Mouse (Mus musculus) forebrain, embryonic 11.5 days (tissue): ENCODE results near the gene 9130023H24Rik. TPM values are rescaled to one million over a fixed set of nuclear protein-coding genes. Genes with fewer than 3 reads are reported as not detected.

Experiments used
- ATAC-seq: fragments of 200-750 bp; cut with Nextera tagmentation; replicated peaks from 2 replicates; pipeline ENCODE4 v1.8.0; 2017; ENCODE audit warnings: moderate TSS enrichment; ENCODE audit not compliant: low FRiP score
- DNase-seq: peaks from one replicate; pipeline ENCODE4 v3.0.0-alpha.2; 2017; ENCODE audit warnings: low spot score
- H3K27ac ChIP-seq: fragments of 300-500 bp; sonication (generic); 2 replicates; pipeline ENCODE4 v1.5.1; 2014; ENCODE audit warnings: low read depth, low read length
- H3K27me3 ChIP-seq: fragments of 300-500 bp; sonication (generic); 2 replicates; pipeline ENCODE4 v1.6.1; 2014; ENCODE audit warnings: mild to moderate bottlenecking, low read length, mixed read lengths; ENCODE audit not compliant: control insufficient read depth, insufficient read depth
- H3K36me3 ChIP-seq: fragments of 300-500 bp; sonication (generic); 2 replicates; pipeline ENCODE4 v1.6.1; 2014; ENCODE audit warnings: mild to moderate bottlenecking, low read length, moderate library complexity, mixed read lengths; ENCODE audit not compliant: control insufficient read depth, insufficient read depth
- H3K4me1 ChIP-seq: fragments of 300-500 bp; sonication (generic); replicated peaks from 2 replicates; pipeline ENCODE4 v1.6.1; 2014; ENCODE audit warnings: low read length, mixed read lengths; ENCODE audit not compliant: control insufficient read depth, insufficient read depth
- H3K4me2 ChIP-seq: fragments of 300-500 bp; sonication (generic); 2 replicates; pipeline ENCODE4 v1.6.1; 2014; ENCODE audit warnings: low read depth, mild to moderate bottlenecking, low read length, moderate library complexity, mixed read lengths; ENCODE audit not compliant: severe bottlenecking
- H3K4me3 ChIP-seq: fragments of 300-500 bp; sonication (generic); 2 replicates; pipeline ENCODE4 v1.5.1; 2014; ENCODE audit warnings: low read depth, low read length
- H3K9ac ChIP-seq: fragments of 300-500 bp; sonication (generic); 2 replicates; pipeline ENCODE4 v1.6.1; 2014; ENCODE audit warnings: low read length
- H3K9me3 ChIP-seq: fragments of 300-500 bp; sonication (generic); 2 replicates; pipeline ENCODE4 v1.6.1; 2016; ENCODE audit warnings: low read length, mixed read lengths; ENCODE audit not compliant: control insufficient read depth
- WGBS: fragments of 180-500 bp; shearing (Covaris S2); extraction: QIAGEN DNeasy Blood & Tissue Kit; methylation state at CpG from one replicate; pipeline ENCODE4 v1.1.7; 2014; 5-methylcytosine and 5-hydroxymethylcytosine counted together
- polyA plus RNA-seq: library from polyadenylated mRNA; unstranded; fragments of >200 nt; fragmentation: Nextera tagmentation; extraction: Ambion mirVana; gene quantifications from 2 replicates; pipeline ENCODE4 v1.2.1, GENCODE M21; 2014

Gene 9130023H24Rik
- polyA plus RNA-seq, 1 experiment from 2014 or later, result 13.2 TPM

DNA sequence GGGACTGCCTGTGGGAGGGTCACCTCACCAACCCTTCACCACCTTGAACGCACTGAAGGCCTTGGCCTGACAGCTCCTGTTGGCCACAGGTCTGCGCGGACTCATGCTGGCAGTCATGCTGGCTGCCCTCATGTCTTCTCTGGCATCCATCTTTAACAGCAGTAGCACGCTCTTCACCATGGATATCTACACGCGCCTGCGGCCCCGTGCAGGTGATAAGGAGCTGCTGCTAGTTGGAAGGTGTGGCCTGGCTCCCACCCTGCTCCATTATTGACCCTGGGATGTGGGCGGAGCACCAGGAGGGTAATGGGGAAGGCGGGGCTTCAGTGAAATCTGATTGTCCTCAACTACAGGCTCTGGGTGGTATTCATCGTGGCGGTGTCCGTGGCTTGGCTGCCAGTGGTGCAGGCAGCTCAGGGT, 32.6 kb upstream of the 9130023H24Rik start:
- Histone ChIP-seq H3K4me3 (no peak overlapping the region), H3K9ac (no peak overlapping the region), H3K27me3 (no peaks in the 10 kb centered on the region), H3K4me2 (no peak overlapping the region), H3K4me1 (no peaks in the 10 kb centered on the region), H3K27ac (no peak overlapping the region), H3K36me3 (peaks cover 4% of the 10 kb centered on the region; the same call in 1 of the 2 replicates), H3K9me3 (no peaks in the 10 kb centered on the region)
- DNase-seq (peak; percentile 60), ATAC-seq (peak; percentile 49; the same call in 1 of the 2 replicates)
- WGBS, result 60% methylated on average over 13 of the region's 13 CpGs

DNA sequence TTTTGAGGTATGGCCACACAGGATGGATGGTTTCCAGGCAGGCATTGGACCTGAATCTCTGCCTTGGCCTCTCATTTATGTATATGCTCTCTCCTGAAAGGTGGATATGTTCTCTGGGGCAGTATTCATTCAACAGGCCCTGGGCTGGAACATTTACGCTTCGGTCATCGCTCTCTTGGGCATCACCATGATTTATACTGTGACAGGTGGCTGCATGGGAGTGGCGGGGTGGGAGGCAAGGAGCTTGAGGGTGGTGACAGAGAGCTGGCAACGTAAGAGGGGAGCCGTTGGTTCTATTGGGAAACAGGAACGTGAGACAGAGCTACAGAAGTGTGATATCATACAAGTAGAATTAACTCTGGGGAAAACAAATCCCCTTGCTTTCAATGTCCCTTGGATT, 30.0 kb upstream of the 9130023H24Rik start:
- no peaks in the 10 kb centered on the region for H3K4me1 ChIP-seq
- H3K4me2 ChIP-seq, result no peak overlapping the region
- no peaks in the 10 kb centered on the region for H3K27me3 ChIP-seq
- WGBS, result 93% methylated on average over 7 of the region's 7 CpGs
- H3K27ac ChIP-seq, result no peak overlapping the region
- ATAC-seq, result no peak
- H3K9me3 ChIP-seq, result no peaks in the 10 kb centered on the region
- H3K9ac ChIP-seq, result no peak overlapping the region
- H3K4me3 ChIP-seq, result no peak overlapping the region
- H3K36me3 ChIP-seq, result peaks cover 4% of the 10 kb centered on the region; the same call in 1 of the 2 replicates
- peak; percentile 31 for DNase-seq

- Histone ChIP-seq H3K27ac (no peak overlapping the region), H3K9me3 (no peaks in the 10 kb centered on the region), H3K4me3 (no peak overlapping the region), H3K4me2 (no peak overlapping the region), H3K4me1 (no peaks in the 10 kb centered on the region), H3K36me3 (peaks cover 4% of the 10 kb centered on the region; the same call in 1 of the 2 replicates), H3K27me3 (no peaks in the 10 kb centered on the region), H3K9ac (no peak overlapping the region)
- 64% methylated on average over 13 of the region's 13 CpGs for WGBS
- ATAC-seq (no peak), DNase-seq (no peak)
Observed at GRCm38 (mm10) chr7:128267391-128267790, 29.6 kb upstream of the 9130023H24Rik start.

GRCm38 (mm10) chr7:128266056-128266455, 28.2 kb upstream of the 9130023H24Rik start:
- Histone ChIP-seq H3K27ac (no peak overlapping the region), H3K4me1 (no peaks in the 10 kb centered on the region), H3K9me3 (no peaks in the 10 kb centered on the region), H3K4me3 (no peak overlapping the region), H3K36me3 (no peaks in the 10 kb centered on the region), H3K27me3 (no peaks in the 10 kb centered on the region), H3K4me2 (no peak overlapping the region), H3K9ac (no peak overlapping the region)
- DNase-seq, result no peak
- WGBS, result 76% methylated on average over 5 of the region's 5 CpGs
- no peak for ATAC-seq

DNA sequence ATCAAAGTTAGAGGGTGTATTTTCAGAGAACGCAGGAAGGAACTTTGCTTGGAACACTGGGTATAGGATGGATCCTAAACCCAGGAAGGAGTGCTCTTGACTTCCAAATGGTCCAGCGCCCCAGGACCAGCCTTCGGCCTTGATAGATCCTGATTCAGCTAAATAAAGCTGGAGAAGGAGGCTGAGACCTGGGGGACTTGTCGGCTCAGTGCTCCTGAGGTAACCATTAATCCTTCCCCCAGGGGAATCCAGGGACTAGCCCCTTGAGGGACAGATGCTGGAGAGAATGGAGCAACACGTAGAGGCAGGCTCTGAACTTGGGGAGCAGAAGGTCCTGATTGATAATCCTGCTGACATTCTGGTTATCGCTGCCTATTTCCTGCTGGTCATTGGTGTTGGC, 27.6 kb upstream of the 9130023H24Rik start, which contains the start of gene Slc5a2:
TSS of gene Slc5a2 (plus strand) at position 247 of the 400 bp plus-strand sequence.
- 82% methylated on average over 6 of the region's 6 CpGs for WGBS
- Histone ChIP-seq H3K27me3 (no peaks in the 10 kb centered on the region), H3K4me3 (no peak within 1 kb of the TSS), H3K4me1 (no peaks in the 10 kb centered on the region), H3K9me3 (no peaks in the 10 kb centered on the region), H3K27ac (no peak within 1 kb of the TSS), H3K4me2 (no peak within 1 kb of the TSS), H3K36me3 (no peaks in the 10 kb centered on the region), H3K9ac (no peak within 1 kb of the TSS)
- no peak for DNase-seq
- ATAC-seq, result no peak

DNA sequence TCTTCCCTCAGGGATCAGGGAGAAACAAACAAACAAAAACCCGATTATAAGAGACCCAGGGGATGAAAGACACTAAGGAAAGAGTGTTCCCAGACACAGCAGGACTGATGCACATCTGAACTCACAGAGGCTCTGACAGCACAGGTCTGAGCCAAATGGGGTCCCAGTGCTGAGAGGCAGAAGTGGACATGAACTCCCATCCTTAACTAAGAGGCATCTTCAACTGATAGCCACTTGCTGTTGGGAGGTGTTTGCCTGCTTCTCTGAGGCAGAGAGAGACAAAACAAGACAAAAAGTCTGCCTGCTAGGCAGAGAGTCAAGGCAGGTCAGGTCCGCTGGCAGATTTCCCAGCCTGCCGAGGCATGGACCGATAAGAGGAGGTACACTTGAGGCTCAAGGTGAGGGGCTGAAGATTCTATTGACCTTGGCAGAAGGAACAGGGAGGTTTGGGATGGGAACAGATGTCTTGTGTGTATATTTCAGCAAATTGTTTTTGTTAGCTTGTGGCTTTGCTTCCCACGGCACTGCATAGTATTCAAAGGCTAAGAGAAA, 19.0 kb upstream of the 9130023H24Rik start:
- Histone ChIP-seq H3K27ac (no peak overlapping the region), H3K4me1 (peaks cover 3% of the 10 kb centered on the region; the same call in 1 of the 2 replicates), H3K9ac (no peak overlapping the region), H3K4me3 (no peak overlapping the region), H3K4me2 (no peak overlapping the region), H3K27me3 (peaks cover 4% of the 10 kb centered on the region), H3K9me3 (no peaks in the 10 kb centered on the region), H3K36me3 (no peaks in the 10 kb centered on the region)
- 67% methylated on average over 5 of the region's 5 CpGs for WGBS
- DNase-seq (peak; percentile 35), ATAC-seq (no peak)

- no peak for ATAC-seq
- Histone ChIP-seq H3K4me2 (no peak overlapping the region), H3K27me3 (peaks cover 6% of the 10 kb centered on the region), H3K36me3 (no peaks in the 10 kb centered on the region), H3K9ac (no peak overlapping the region), H3K9me3 (no peaks in the 10 kb centered on the region), H3K4me1 (peaks cover 3% of the 10 kb centered on the region; the same call in 1 of the 2 replicates), H3K27ac (no peak overlapping the region), H3K4me3 (no peak overlapping the region)
- DNase-seq, result no peak
- WGBS, result 91% methylated on average over 5 of the region's 5 CpGs
Observed at GRCm38 (mm10) chr7:128255757-128256156, 17.9 kb upstream of the 9130023H24Rik start.

DNA sequence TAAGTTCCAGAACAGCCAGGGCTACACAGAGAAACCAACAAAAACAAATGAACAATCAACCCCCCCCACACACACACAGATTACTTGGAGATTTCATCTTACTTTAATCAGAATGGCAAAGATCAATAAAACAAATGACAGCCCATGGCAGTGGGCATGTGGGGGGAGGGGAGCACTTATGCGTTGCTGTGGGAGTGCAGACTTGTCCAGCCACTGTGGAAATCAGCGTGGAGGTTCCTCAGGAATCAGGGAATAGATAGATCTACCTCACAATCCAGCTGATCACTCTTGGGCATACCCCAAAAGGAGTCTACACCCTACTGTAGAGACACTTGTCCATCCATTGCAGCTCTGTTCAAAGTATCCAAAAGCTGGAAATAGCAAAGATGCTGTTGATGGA, 17.1 kb upstream of the 9130023H24Rik start:
- no peak overlapping the region for H3K4me3 ChIP-seq
- no peak for ATAC-seq
- no peaks in the 10 kb centered on the region for H3K36me3 ChIP-seq
- no peaks in the 10 kb centered on the region for H3K9me3 ChIP-seq
- peak; percentile 26 for DNase-seq
- no peak overlapping the region for H3K9ac ChIP-seq
- peaks cover 3% of the 10 kb centered on the region; the same call in 1 of the 2 replicates for H3K4me1 ChIP-seq
- H3K27ac ChIP-seq, result no peak overlapping the region
- WGBS, result 66% methylated on average over 2 of the region's 2 CpGs
- H3K27me3 ChIP-seq, result peaks cover 6% of the 10 kb centered on the region
- H3K4me2 ChIP-seq, result no peak overlapping the region

- H3K9me3 ChIP-seq, result no peaks in the 10 kb centered on the region
- peak; percentile 77 for DNase-seq
- H3K4me3 ChIP-seq, result peak overlapping the region; percentile 31
- no peak overlapping the region for H3K27ac ChIP-seq
- peak; percentile 66 for ATAC-seq
- WGBS, result 13% methylated on average over 24 of the region's 24 CpGs
- H3K27me3 ChIP-seq, result peaks cover 6% of the 10 kb centered on the region
- H3K4me2 ChIP-seq, result peak overlapping the region; percentile 65
- H3K9ac ChIP-seq, result peak overlapping the region; percentile 66
- peaks cover 3% of the 10 kb centered on the region; the same call in 1 of the 2 replicates for H3K4me1 ChIP-seq
- H3K36me3 ChIP-seq, result no peaks in the 10 kb centered on the region
Observed at GRCm38 (mm10) chr7:128252609-128253008, 14.8 kb upstream of the 9130023H24Rik start.
